Mouse (Mus musculus) stomach, embryonic 14.5 days (tissue): ENCODE results near the gene Hs6st2. TPM values are rescaled to one million over a fixed set of nuclear protein-coding genes. Genes with fewer than 3 reads are reported as not detected.

Experiments used
- ATAC-seq: fragments of 200-750 bp; cut with Nextera tagmentation; 2 replicates; pipeline ENCODE4 v1.8.0; 2017; ENCODE audit warnings: low read depth, moderate TSS enrichment; ENCODE audit not compliant: insufficient number of reproducible peaks, insufficient read depth, low FRiP score
- H3K27ac ChIP-seq: fragments of 300-500 bp; sonication (generic); 2 replicates; pipeline ENCODE4 v1.5.1; 2014; ENCODE audit warnings: mild to moderate bottlenecking, low read length, moderate library complexity, mixed read lengths
- H3K27me3 ChIP-seq: fragments of 300-500 bp; sonication (generic); 2 replicates; pipeline ENCODE4 v1.6.1; 2014; ENCODE audit warnings: low read length, control low read depth, mixed read lengths; ENCODE audit not compliant: control insufficient read depth, insufficient read depth
- H3K36me3 ChIP-seq: fragments of 300-500 bp; sonication (generic); 2 replicates; pipeline ENCODE4 v1.6.1; 2014; ENCODE audit warnings: mild to moderate bottlenecking, control low read depth, low read length, moderate library complexity, mixed read lengths; ENCODE audit not compliant: control insufficient read depth, insufficient read depth
- H3K4me1 ChIP-seq: fragments of 300-500 bp; sonication (generic); 2 replicates; pipeline ENCODE4 v1.6.1; 2014; ENCODE audit warnings: low read length, control low read depth, mixed read lengths; ENCODE audit not compliant: control insufficient read depth, insufficient read depth
- H3K4me2 ChIP-seq: fragments of 300-500 bp; sonication (generic); replicated peaks from 2 replicates; pipeline ENCODE4 v1.6.1; 2014; ENCODE audit warnings: low read depth, low read length, control low read depth
- H3K4me3 ChIP-seq: fragments of 300-500 bp; sonication (generic); 2 replicates; pipeline ENCODE4 v1.5.1; 2014; ENCODE audit warnings: low read depth, low read length, control low read depth
- H3K9ac ChIP-seq: fragments of 300-500 bp; sonication (generic); replicated peaks from 2 replicates; pipeline ENCODE4 v1.6.1; 2014; ENCODE audit warnings: low read depth, mild to moderate bottlenecking, control low read depth, low read length, moderate library complexity, mixed read lengths
- H3K9me3 ChIP-seq: fragments of 300-500 bp; sonication (generic); 2 replicates; pipeline ENCODE4 v1.6.1; 2016; ENCODE audit warnings: low read depth, low read length, control low read depth; ENCODE audit not compliant: control insufficient read depth
- WGBS: fragments of 180-500 bp; shearing (Covaris S2); extraction: QIAGEN DNeasy Blood & Tissue Kit; methylation state at CpG from one replicate; pipeline ENCODE4 v1.1.7; 2014; 5-methylcytosine and 5-hydroxymethylcytosine counted together
- polyA plus RNA-seq: library from polyadenylated mRNA; unstranded; fragments of >200 nt; fragmentation: Nextera tagmentation; extraction: Ambion mirVana; gene quantifications from 2 replicates; pipeline ENCODE4 v1.2.1, GENCODE M21; 2014

Gene Hs6st2
- polyA plus RNA-seq, 1 experiment from 2014 or later: 10.3 TPM

GRCm38 (mm10) chrX:51343595-51343994, 338.1 kb downstream of the Hs6st2 start:
- Histone ChIP-seq H3K4me3 (no peak overlapping the region), H3K27ac (no peak overlapping the region), H3K4me1 (no peaks in the 10 kb centered on the region), H3K27me3 (no peaks in the 10 kb centered on the region), H3K36me3 (no peaks in the 10 kb centered on the region), H3K4me2 (no peak overlapping the region), H3K9ac (no peak overlapping the region), H3K9me3 (no peaks in the 10 kb centered on the region)
- WGBS: 59% methylated on average over 3 of the region's 3 CpGs
- ATAC-seq: no peak

Other genes starting within 250 kb of the Hs6st2 start
- not detected in 2 replicates for gene Usp26, start 119.4 kb upstream of the Hs6st2 start, polyA plus RNA-seq